Mouse (Mus musculus) adrenal gland, postnatal 4 days (tissue): Measurements from ENCODE around the gene Rimklb. TPM values are rescaled to one million over a fixed set of nuclear protein-coding genes. Genes with fewer than 3 reads are reported as not detected.
"Not testable (repeated sequence)": the region's sequence is repeated elsewhere in the genome, so short reads cannot be mapped to it uniquely, and the experiment has no call there.

ENCODE experiments used
- DNase-seq, 2 experiments: peaks; one replicate each; pipeline ENCODE4 v3.0.0; 2021 to 2022; ENCODE audit warnings: low spot score in 2 of 2, mixed read lengths in 2 of 2
- total RNA-seq, 2 experiments: library from RNA; stranded (reverse); gene quantifications; 2 replicates each; pipeline ENCODE4 v1.2.3; 2021

Gene Rimklb
- total RNA-seq, 2 experiments from 2014 or later: 6.8 to 11.4 TPM

GRCm38 (mm10) chr6:122505041-122505440 is 6.5 kb upstream of the Rimklb start:
- DNase-seq: no peak

- DNase-seq: no peak
These were observed 2.1 kb downstream of the Rimklb start for GRCm38 (mm10) chr6:122496501-122496900.

- no peak for DNase-seq
These were observed 3.3 kb downstream of the Rimklb start for GRCm38 (mm10) chr6:122495082-122495881.

- no peak for DNase-seq
These were observed 4.6 kb downstream of the Rimklb start for GRCm38 (mm10) chr6:122493799-122494472.

- no peak for DNase-seq
These were observed 6.1 kb downstream of the Rimklb start for GRCm38 (mm10) chr6:122492479-122492878.

- peak in 1 of 2 experiments; percentile 32 for DNase-seq
These were observed 7.0 kb downstream of the Rimklb start for GRCm38 (mm10) chr6:122491557-122491956.

GRCm38 (mm10) chr6:122490929-122491512 is 7.5 kb downstream of the Rimklb start:
- DNase-seq: no peak

GRCm38 (mm10) chr6:122486297-122487117 is 12.1 kb downstream of the Rimklb start:
- DNase-seq: no peak

- DNase-seq: no peak
These were observed 12.9 kb downstream of the Rimklb start for GRCm38 (mm10) chr6:122485401-122486296.

- no peak for DNase-seq
These were observed 20.5 kb downstream of the Rimklb start for GRCm38 (mm10) chr6:122478062-122478461.

- DNase-seq: not testable (repeated sequence)
These were observed 27.1 kb downstream of the Rimklb start for GRCm38 (mm10) chr6:122471461-122471860.

GRCm38 (mm10) chr6:122470240-122470639 is 28.3 kb downstream of the Rimklb start:
- DNase-seq: no peak

- DNase-seq: no peak
These were observed 29.4 kb downstream of the Rimklb start for GRCm38 (mm10) chr6:122469030-122469640.

GRCm38 (mm10) chr6:122466092-122466713 is 32.4 kb downstream of the Rimklb start:
- no peak for DNase-seq

GRCm38 (mm10) chr6:122458946-122459693 is 39.4 kb downstream of the Rimklb start:
- no peak for DNase-seq

GRCm38 (mm10) chr6:122447848-122448247 is 50.7 kb downstream of the Rimklb start:
- DNase-seq: no peak

GRCm38 (mm10) chr6:122445215-122445614 is 53.3 kb downstream of the Rimklb start:
- no peak for DNase-seq

GRCm38 (mm10) chr6:122440632-122441226 is 57.8 kb downstream of the Rimklb start:
- DNase-seq: no peak
